ENCODE assay signal across 8 mouse cellular contexts in genomic region chr10:88379013-88379885, GRCm38 (mm10). TPM values are rescaled to one million over a fixed set of nuclear protein-coding genes. Genes with fewer than 3 reads are reported as not detected.
A peak's percentile ranks its signal among the peaks of the same experiment; 100 is the strongest.
DNase-seq lines count a peak whose midpoint lies in the region; ATAC-seq and TF ChIP-seq lines count a peak whose summit lies in the region.

Gene Dram1, minus strand, starts transcription at chr10:88379080.
Gene Gnptab, plus strand, starts transcription at chr10:88379132.

- H3K9ac ChIP-seq in ES-E14 (ENCODE audit: insufficient read depth, low read depth, low read length, poor library complexity, severe bottlenecking) = peak within 1 kb of the TSS; percentile 80
- peak within 1 kb of the TSS; percentile 74 for H3K9ac ChIP-seq in forebrain, postnatal 0 days
- H3K9ac ChIP-seq in lung, embryonic 14.5 days = peak within 1 kb of the TSS; percentile 71

- peak; percentile 92 for ATAC-seq in forebrain, postnatal 0 days
- ATAC-seq in lung, embryonic 14.5 days (ENCODE audit: insufficient read depth) = peak; percentile 84
- peak; percentile 72 for ATAC-seq in neutrophil, adult 5-6 weeks (ENCODE audit: extremely low read depth, insufficient number of reproducible peaks, low FRiP score, poor library complexity, severe bottlenecking)

- DNase-seq in ES-E14 (ENCODE audit: low read depth, low spot score) = peak; percentile 65
- DNase-seq in cerebellum, adult 18-20 months = peak; percentile 80 to 97
- peak; percentile 93 for DNase-seq in forebrain, postnatal 0 days
- DNase-seq in heart, postnatal 4 days = peak; percentile 93
- DNase-seq in layer of hippocampus, adult 8-10 months (ENCODE audit: low spot score in 2 of 2) = peak; percentile 56 to 86
- DNase-seq in lung, embryonic 14.5 days = peak; percentile 92
- DNase-seq in testis, postnatal 14 days (ENCODE audit: low spot score) = peak; percentile 86

- H3K36me3 ChIP-seq in ES-E14 (ENCODE audit: control insufficient read depth, insufficient read depth, low read length, poor library complexity, severe bottlenecking) = no peaks in the 10 kb centered on the region
- H3K36me3 ChIP-seq in forebrain, postnatal 0 days (ENCODE audit: insufficient read depth) = no peaks in the 10 kb centered on the region
- no peaks in the 10 kb centered on the region for H3K36me3 ChIP-seq in lung, embryonic 14.5 days (ENCODE audit: insufficient read depth)

- WGBS in forebrain, postnatal 0 days = 2% methylated on average over 81 of the region's 87 CpGs
- WGBS in lung, embryonic 14.5 days = under 1% methylated on average over 71 of the region's 87 CpGs

- no peaks in the 10 kb centered on the region for H3K9me3 ChIP-seq in ES-E14 (ENCODE audit: control insufficient read depth, insufficient read depth, low read depth, low read length)
- no peaks in the 10 kb centered on the region for H3K9me3 ChIP-seq in forebrain, postnatal 0 days (ENCODE audit: low read length)
- H3K9me3 ChIP-seq in lung, embryonic 14.5 days (ENCODE audit: low read depth, low read length) = no peaks in the 10 kb centered on the region

- peaks cover 3 to 8% of the 10 kb centered on the region in 2 experiments; a peak in 1 of 4 replicates for H3K4me1 ChIP-seq in ES-E14 (ENCODE audit: control insufficient read depth in 2 of 2, insufficient read depth in 2 of 2, low read length in 2 of 2, poor library complexity in 1 of 2)
- H3K4me1 ChIP-seq in forebrain, postnatal 0 days (ENCODE audit: insufficient read depth) = 0 out of 2 replicates have a peak, but pooled peaks cover 7% of the 10 kb centered on the region
- no peaks in the 10 kb centered on the region for H3K4me1 ChIP-seq in lung, embryonic 14.5 days (ENCODE audit: insufficient read depth)

- H3K4me2 ChIP-seq in forebrain, postnatal 0 days (ENCODE audit: low read depth) = peak within 1 kb of the TSS; percentile 73
- H3K4me2 ChIP-seq in lung, embryonic 14.5 days = peak within 1 kb of the TSS; percentile 88

- peak; percentile 90 for TF ChIP-seq CTCF in forebrain, postnatal 0 days (IDR thresholded peaks at IDR 0.05; ENCODE audit: low read depth)
- peak; percentile 72 for TF ChIP-seq CTCF in lung, embryonic 14.5 days (IDR thresholded peaks at IDR 0.05; ENCODE audit: low read depth)

- H3K27ac ChIP-seq in ES-E14 (ENCODE audit: insufficient read depth, low read depth, low read length, poor library complexity, severe bottlenecking) = no peak within 1 kb of the TSS
- peak within 1 kb of the TSS; percentile 92 for H3K27ac ChIP-seq in forebrain, postnatal 0 days (ENCODE audit: low read depth, low read length)
- peak within 1 kb of the TSS; percentile 66 for H3K27ac ChIP-seq in lung, embryonic 14.5 days (ENCODE audit: low read depth)

- peak within 1 kb of the TSS; percentile 79 to 86 for H3K4me3 ChIP-seq in ES-E14 (ENCODE audit: insufficient read depth in 1 of 2, low read depth in 1 of 2, low read length in 2 of 2, poor library complexity in 1 of 2, severe bottlenecking in 1 of 2)
- H3K4me3 ChIP-seq in forebrain, postnatal 0 days (ENCODE audit: low read depth, low read length) = peak within 1 kb of the TSS; percentile 82
- peak within 1 kb of the TSS; percentile 77 for H3K4me3 ChIP-seq in lung, embryonic 14.5 days (ENCODE audit: low read depth, low read length)

- no peaks in the 10 kb centered on the region for H3K27me3 ChIP-seq in forebrain, postnatal 0 days (ENCODE audit: insufficient read depth, low read length)
- H3K27me3 ChIP-seq in lung, embryonic 14.5 days (ENCODE audit: insufficient read depth, low read length) = no peaks in the 10 kb centered on the region

- in situ Hi-C loops in ES-E14 (cut with MboI; ENCODE audit: low sequenced_read_pairs in 2 of 2, unreplicated experiment in 2 of 2) = no loop called here

TF ChIP-seq in ES-E14, 5 proteins besides CTCF, POLR2A, EP300 and RAD21:
- TF ChIP-seq MAFK (IDR thresholded peaks at IDR 0.05; ENCODE audit: insufficient read depth, low read depth, low read length) (no peak), CHD2 (IDR thresholded peaks at IDR 0.05; ENCODE audit: low read depth, low read length) (no peak), ZC3H11A (IDR thresholded peaks at IDR 0.05; ENCODE audit: borderline replicate concordance, low read depth, low read length) (no peak), ZNF384 (IDR thresholded peaks at IDR 0.05; ENCODE audit: low read depth, low read length) (no peak)
TF ChIP-seq in ES-E14: peak in this region for 0.

RNA-seq across cellular contexts. Expression of gene Dram1, which starts in this region (rescaled TPM):
- 1.3 and 3.3 TPM in 2 replicates for total RNA-seq in ES-E14 (2012; rRNA removed)
- total RNA-seq in forebrain, postnatal 0 days (2014; rRNA removed) = 0.62 and 0.85 TPM in 2 replicates
- polyA plus RNA-seq in forebrain, postnatal 0 days (2015; fragmentation: Nextera tagmentation; extraction: Ambion mirVana) = 0.58 and 0.92 TPM in 2 replicates
- total RNA-seq in heart, postnatal 4 days (2021) = 1 to 10 TPM; 2.8 to 3.1 TPM
- total RNA-seq in layer of hippocampus, adult 8-10 months (2022) = 1 to 10 TPM; 1.0 to 1.7 (median 1.6) TPM
- 43.9 and 45.7 TPM in 2 replicates for polyA plus RNA-seq in lung, embryonic 14.5 days (2014; fragmentation: Nextera tagmentation; extraction: Ambion mirVana)
- total RNA-seq in neutrophil, adult 5-6 weeks (2017) = 20.1 and 22.1 TPM in 2 replicates

RNA-seq across cellular contexts. Expression of gene Gnptab, which starts in this region (rescaled TPM):
- 25.1 and 34.0 TPM in 2 replicates for total RNA-seq in ES-E14 (2012; rRNA removed)
- total RNA-seq in forebrain, postnatal 0 days (2014; rRNA removed) = 44.0 and 51.9 TPM in 2 replicates
- polyA plus RNA-seq in forebrain, postnatal 0 days (2015; fragmentation: Nextera tagmentation; extraction: Ambion mirVana) = 16.7 and 21.3 TPM in 2 replicates
- total RNA-seq in heart, postnatal 4 days (2021) = 10 to 100 TPM; 36.5 to 36.6 TPM
- 10 to 100 TPM; 68.7 to 78.3 (median 75.5) TPM for total RNA-seq in layer of hippocampus, adult 8-10 months (2022)
- 19.7 and 19.8 TPM in 2 replicates for polyA plus RNA-seq in lung, embryonic 14.5 days (2014; fragmentation: Nextera tagmentation; extraction: Ambion mirVana)
- total RNA-seq in neutrophil, adult 5-6 weeks (2017) = 34.7 and 35.9 TPM in 2 replicates

Comparison
In these comparisons a context has a peak if more than half of its experiments do, and no peak if none do; other contexts are left out.
1. RNA of gene Dram1 (polyA plus RNA-seq): 43.9 to 45.7 TPM in lung, embryonic 14.5 days; 0.58 to 0.92 TPM in forebrain, postnatal 0 days; every median in the first group is over 10 times any median in the second.
2. Peak in every context shown above with its lines, with median percentiles within 50 percentile points of each other: DNase-seq, H3K4me3 ChIP-seq, H3K9ac ChIP-seq and ATAC-seq.